ENCODE assay signal across 15 mouse cellular contexts in the genomic region with DNA sequence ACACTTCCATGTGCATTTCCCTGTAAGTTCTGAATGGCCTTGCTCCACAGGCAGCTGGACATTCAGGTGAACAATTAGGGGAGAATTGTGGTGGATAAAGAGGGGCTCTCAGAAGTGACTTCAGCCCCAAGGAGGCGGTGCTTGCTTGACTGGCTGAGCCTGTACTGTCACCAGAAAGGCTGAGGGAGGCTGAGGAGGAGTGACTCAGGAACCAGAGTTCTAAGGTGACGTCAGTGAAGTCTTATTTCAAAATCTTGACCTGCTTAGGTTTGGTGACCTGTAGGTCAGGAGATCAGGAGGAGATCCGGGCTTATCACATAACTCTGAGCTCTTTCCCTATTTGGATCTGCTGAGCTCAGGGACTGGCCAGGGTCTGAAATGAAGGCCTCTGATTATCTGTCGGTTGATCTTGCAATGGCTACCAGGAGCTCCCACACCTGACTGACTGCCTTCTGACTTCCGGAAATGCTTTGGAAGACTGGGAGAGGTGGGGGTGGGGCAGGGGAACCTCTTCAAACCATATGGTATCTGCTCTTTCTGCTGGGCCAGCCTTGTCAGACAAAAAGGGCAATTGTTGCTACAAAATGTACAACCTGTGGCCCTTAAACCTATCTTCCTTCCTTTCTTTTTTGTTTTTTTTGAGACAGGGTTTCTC.
"Had no signal": no experiment of that assay in that cellular context is flagged by ENCODE, and none has a peak within 500 bp of the region (broad histone marks: within the 10 kb centered on the region; RNA-seq: fewer than 3 reads in every experiment).

No protein-coding gene starts in this region.

- H3K4me2 ChIP-seq: limb, embryonic 12.5 days; liver, embryonic 15.5 days; neural tube, embryonic 15.5 days had no signal

- H3K9me3 ChIP-seq: limb, embryonic 12.5 days; liver, embryonic 15.5 days; midbrain, embryonic 10.5 days; neural tube, embryonic 15.5 days had no signal

- H3K27ac ChIP-seq: limb, embryonic 12.5 days; liver, embryonic 15.5 days; midbrain, embryonic 10.5 days; neural tube, embryonic 15.5 days had no signal

- H3K4me3 ChIP-seq: limb, embryonic 12.5 days; liver, embryonic 15.5 days; midbrain, embryonic 10.5 days; myocyte; neural tube, embryonic 15.5 days had no signal

- H3K36me3 ChIP-seq: limb, embryonic 12.5 days; liver, embryonic 15.5 days; midbrain, embryonic 10.5 days; neural tube, embryonic 15.5 days had no signal

- H3K4me1 ChIP-seq: limb, embryonic 12.5 days; midbrain, embryonic 10.5 days; neural tube, embryonic 15.5 days had no signal

- H3K9ac ChIP-seq: limb, embryonic 12.5 days; liver, embryonic 15.5 days; neural tube, embryonic 15.5 days had no signal

- DNase-seq: kidney, adult 2 months; layer of hippocampus, adult 9-11 months; layer of hippocampus, postnatal 36 days; liver; lung, adult 2 months; lung, postnatal 10 days; midbrain, embryonic 14.5 days; right cerebral cortex, adult 18-20 months; thymus, adult 2 months; thymus, postnatal 25 days had no signal

- H3K27me3 ChIP-seq: limb, embryonic 12.5 days; liver, embryonic 15.5 days; neural tube, embryonic 15.5 days had no signal
